Mouse (Mus musculus) MEL (cell line): ENCODE data around the gene Chst3. TPM values are rescaled to one million over a fixed set of nuclear protein-coding genes. Genes with fewer than 3 reads are reported as not detected.

Experiments used
- DNase-seq: peaks from one replicate; pipeline ENCODE4 v3.0.0; 2011; ENCODE audit warnings: low read depth, low spot score
- H3K27ac ChIP-seq: 2 replicates; pipeline ENCODE4 v1.5.1; 2012; ENCODE audit warnings: low read depth, mild to moderate bottlenecking, control low read depth, low read length, moderate library complexity; ENCODE audit not compliant: control insufficient read depth
- H3K27me3 ChIP-seq, 2 experiments: fragments of 150-350 bp in 1 of 2; sonication (generic) in 1 of 2; 2 replicates each; pipeline ENCODE4 v1.6.1; 2012; ENCODE audit warnings: low read length in 2 of 2, mild to moderate bottlenecking in 2 of 2, improper control_type of control experiment in 1 of 2, moderate library complexity in 1 of 2; ENCODE audit not compliant: insufficient read depth in 2 of 2, control insufficient read depth in 1 of 2
- H3K36me3 ChIP-seq, 2 experiments: 2 replicates each; pipeline ENCODE4 v1.6.1; 2012 to 2014; ENCODE audit warnings: low read length in 2 of 2, improper control_type of control experiment in 1 of 2, inconsistent platforms in 1 of 2, mild to moderate bottlenecking in 1 of 2; ENCODE audit not compliant: insufficient read depth in 2 of 2, control insufficient read depth in 1 of 2
- H3K4me1 ChIP-seq, 2 experiments: fragments of 150-350 bp in 1 of 2; sonication (generic) in 1 of 2; 2 replicates each; pipeline ENCODE4 v1.6.1; 2012; ENCODE audit warnings: low read length in 2 of 2, improper control_type of control experiment in 1 of 2, mild to moderate bottlenecking in 1 of 2; ENCODE audit not compliant: insufficient read depth in 2 of 2, control insufficient read depth in 1 of 2
- H3K4me3 ChIP-seq, 2 experiments: fragments of 150-350 bp in 1 of 2; sonication (generic) in 1 of 2; 2 replicates each; pipeline ENCODE4 v1.5.1; 2012; ENCODE audit warnings: low read depth in 2 of 2, low read length in 2 of 2, mild to moderate bottlenecking in 2 of 2, moderate library complexity in 2 of 2, control low read depth in 1 of 2, improper control_type of control experiment in 1 of 2; ENCODE audit not compliant: control insufficient read depth in 1 of 2, insufficient read depth in 1 of 2
- H3K79me2 ChIP-seq: 2 replicates; pipeline ENCODE4 v1.6.1; 2012; ENCODE audit warnings: mild to moderate bottlenecking, low read length, moderate library complexity; ENCODE audit not compliant: control insufficient read depth, poor library complexity, insufficient read depth
- H3K9ac ChIP-seq: 2 replicates; pipeline ENCODE4 v1.6.1; 2012; ENCODE audit warnings: low read depth, mild to moderate bottlenecking, control low read depth, low read length, moderate library complexity; ENCODE audit not compliant: control insufficient read depth, poor library complexity, severe bottlenecking
- H3K9me3 ChIP-seq: fragments of 150-350 bp; sonication (generic); replicated peaks from 2 replicates; pipeline ENCODE4 v1.6.1; 2012; ENCODE audit warnings: mild to moderate bottlenecking, low read length, improper control_type of control experiment, moderate library complexity; ENCODE audit not compliant: insufficient read depth
- BHLHE40 ChIP-seq: IDR thresholded peaks from 2 replicates; pipeline ENCODE4 v1.6.1; 2012; ENCODE audit warnings: low read depth, mild to moderate bottlenecking, inconsistent platforms, low read length, improper control_type of control experiment, borderline replicate concordance
- CHD1 ChIP-seq: IDR thresholded peaks from 2 replicates; pipeline ENCODE4 v1.6.1; 2012; ENCODE audit warnings: low read depth, mild to moderate bottlenecking, inconsistent platforms, low read length, improper control_type of control experiment
- CTCF ChIP-seq, 3 experiments: IDR thresholded peaks in 2 of 3; conservative IDR thresholded peaks in 1 of 3; 2 replicates each; pipeline ENCODE4 v1.5.1; 2011 to 2012; ENCODE audit warnings: low read length in 3 of 3, low read depth in 2 of 3, mild to moderate bottlenecking in 2 of 3, improper control_type of control experiment in 1 of 3, inconsistent platforms in 1 of 3, mixed read lengths in 1 of 3, moderate library complexity in 1 of 3; ENCODE audit not compliant: control insufficient read depth in 1 of 3, insufficient read depth in 1 of 3, poor library complexity in 1 of 3, severe bottlenecking in 1 of 3
- E2F4 ChIP-seq: IDR thresholded peaks from 2 replicates; pipeline ENCODE4 v1.6.1; 2011; ENCODE audit warnings: low read depth, low read length, improper control_type of control experiment, borderline replicate concordance
- ELF1 ChIP-seq: IDR thresholded peaks from 2 replicates; pipeline ENCODE4 v1.6.1; 2014; ENCODE audit warnings: low read depth, mild to moderate bottlenecking, inconsistent platforms, low read length, improper control_type of control experiment, moderate library complexity
- EP300 ChIP-seq, 2 experiments: IDR thresholded peaks; 2 replicates each; pipeline ENCODE4 v1.6.1; 2011; ENCODE audit warnings: improper control_type of control experiment in 2 of 2, low read length in 2 of 2, low read depth in 1 of 2, mild to moderate bottlenecking in 1 of 2
- GATA1 ChIP-seq: IDR thresholded peaks from 2 replicates; pipeline ENCODE4 v1.6.1; 2011; ENCODE audit warnings: low read depth, low read length, improper control_type of control experiment
- HCFC1 ChIP-seq: IDR thresholded peaks from 2 replicates; pipeline ENCODE4 v1.6.1; 2012; ENCODE audit warnings: low read depth, mild to moderate bottlenecking, inconsistent platforms, low read length, improper control_type of control experiment, moderate library complexity
- MAZ ChIP-seq: IDR thresholded peaks from 2 replicates; pipeline ENCODE4 v1.6.1; 2012; ENCODE audit warnings: low read depth, mild to moderate bottlenecking, inconsistent platforms, low read length, improper control_type of control experiment
- MXI1 ChIP-seq: IDR thresholded peaks from 2 replicates; pipeline ENCODE4 v1.6.1; 2011; ENCODE audit warnings: mild to moderate bottlenecking, low read depth, low read length, improper control_type of control experiment
- MYB ChIP-seq: IDR thresholded peaks from 2 replicates; pipeline ENCODE4 v1.6.1; 2011; ENCODE audit warnings: mild to moderate bottlenecking, low read depth, low read length, improper control_type of control experiment
- MYC ChIP-seq: IDR thresholded peaks from 2 replicates; pipeline ENCODE4 v1.6.1; 2011; ENCODE audit warnings: low read depth, mild to moderate bottlenecking, low read length, improper control_type of control experiment, moderate library complexity
- NRF1 ChIP-seq: IDR thresholded peaks from 2 replicates; pipeline ENCODE4 v1.6.1; 2014; ENCODE audit warnings: low read depth, mild to moderate bottlenecking, inconsistent platforms, low read length, improper control_type of control experiment, moderate library complexity; ENCODE audit not compliant: poor library complexity, insufficient read depth, severe bottlenecking
- POLR2AphosphoS5 ChIP-seq: IDR thresholded peaks from 2 replicates; pipeline ENCODE4 v1.6.1; 2012; ENCODE audit warnings: low read depth, borderline replicate concordance, mild to moderate bottlenecking, inconsistent platforms, low read length, moderate library complexity, mixed read lengths
- RAD21 ChIP-seq: IDR thresholded peaks from 2 replicates; pipeline ENCODE4 v1.6.1; 2011; ENCODE audit warnings: mild to moderate bottlenecking, low read depth, low read length, improper control_type of control experiment
- TBP ChIP-seq: IDR thresholded peaks from 2 replicates; pipeline ENCODE4 v1.8.0; 2011; ENCODE audit warnings: low read depth, low read length, improper control_type of control experiment
- polyA plus RNA-seq, 2 experiments: library from polyadenylated mRNA; stranded (reverse) in 1 of 2; unstranded in 1 of 2; fragments of >175 nt in 1 of 2; fragments of >200 nt in 1 of 2; gene quantifications; 2 replicates each; pipeline versions ENCODE4 v1.2.1 to v1.2.4; 2012; ENCODE audit warnings: low replicate concordance in 2 of 2, low read depth in 1 of 2; ENCODE audit not compliant: insufficient read length in 2 of 2, insufficient read depth in 1 of 2, missing spikeins in 1 of 2
- total RNA-seq: library from RNA; depleted of rRNA; stranded (reverse); fragments of 300-350 nt; gene quantifications from 2 replicates; pipeline ENCODE4 v1.2.3, GENCODE M21; 2012

Chst3 gene
- total and polyA plus RNA-seq, 3 experiments: 0.08 TPM; not detected in 2

DNA sequence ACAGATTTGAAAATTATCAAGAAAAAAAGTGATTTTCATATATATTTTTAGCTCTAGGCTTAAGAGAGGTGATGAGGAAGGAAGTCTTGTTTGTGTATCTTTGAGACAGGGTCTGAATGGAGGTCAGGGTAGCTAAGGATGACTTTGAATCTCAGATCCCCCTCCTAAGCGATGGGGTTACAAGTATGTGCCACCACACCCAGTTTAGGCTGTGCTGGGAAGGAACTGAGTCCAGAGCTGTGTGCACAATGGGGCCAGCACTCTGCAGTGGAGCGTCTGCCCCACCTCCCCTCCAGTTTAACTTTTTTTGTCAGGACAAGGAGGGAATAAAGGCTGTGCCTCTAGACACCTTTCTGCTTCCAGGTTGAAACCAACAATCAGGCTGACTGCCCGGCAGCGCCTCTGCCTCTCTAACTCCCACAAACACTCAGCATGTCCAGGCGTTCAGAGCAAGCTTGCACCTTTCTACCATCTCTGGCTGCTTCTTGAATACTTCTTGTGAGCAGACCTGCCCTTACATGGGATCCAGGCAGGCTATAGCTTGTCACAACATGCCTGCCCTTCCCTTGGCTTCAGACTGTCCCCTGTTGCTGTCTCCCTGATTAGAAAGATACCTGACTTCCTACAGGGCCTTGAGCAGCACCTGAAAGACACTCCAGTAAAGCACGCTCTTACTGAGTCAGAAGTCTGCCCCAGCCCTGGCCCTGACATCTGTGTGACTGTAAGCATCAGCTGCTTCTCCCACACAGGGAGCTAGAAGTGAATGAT is 11.4 kb upstream of the Chst3 start:
- H3K9ac ChIP-seq: no peak overlapping the region
- no peak for DNase-seq
- H3K27me3 ChIP-seq: no peaks in the 10 kb centered on the region; a peak in 1 of 4 replicates
- no peak overlapping the region for H3K4me3 ChIP-seq
- H3K9me3 ChIP-seq: no peaks in the 10 kb centered on the region
- TF ChIP-seq CHD1: no peak
- no peak for TF ChIP-seq BHLHE40
- no peak for TF ChIP-seq NRF1
- TF ChIP-seq TBP: no peak
- no peak for TF ChIP-seq GATA1
- TF ChIP-seq E2F4: no peak
- TF ChIP-seq RAD21: no peak
- TF ChIP-seq MYC: no peak
- no peak for TF ChIP-seq POLR2AphosphoS5
- no peak for TF ChIP-seq CTCF (IDR thresholded peaks at IDR 0.05 in 2 of 3, conservative IDR thresholded peaks at IDR 0.05 in 1 of 3; ENCODE audit: control insufficient read depth in 1 of 3, insufficient read depth in 1 of 3, low read depth in 2 of 3, low read length in 3 of 3, poor library complexity in 1 of 3, severe bottlenecking in 1 of 3)
- no peak for TF ChIP-seq HCFC1
- TF ChIP-seq MXI1: no peak
- no peak for TF ChIP-seq MYB
- TF ChIP-seq EP300 (IDR thresholded peaks at IDR 0.05; ENCODE audit: low read depth in 1 of 2, low read length in 2 of 2): no peak
- no peak for TF ChIP-seq ELF1
- no peaks in the 10 kb centered on the region for H3K36me3 ChIP-seq
- H3K79me2 ChIP-seq: no peaks in the 10 kb centered on the region
- H3K27ac ChIP-seq: no peak overlapping the region
- no peaks in the 10 kb centered on the region for H3K4me1 ChIP-seq

GRCm38 (mm10) chr10:60229113-60229512 is 10.1 kb upstream of the Chst3 start:
- Histone ChIP-seq H3K9ac (no peak overlapping the region), H3K27me3 (peaks cover 0 to 2% of the 10 kb centered on the region in 2 experiments; a peak in 2 of 4 replicates), H3K79me2 (no peaks in the 10 kb centered on the region), H3K27ac (no peak overlapping the region), H3K36me3 (no peaks in the 10 kb centered on the region), H3K4me3 (no peak overlapping the region)
- DNase-seq: no peak
- TF ChIP-seq MAZ: no peak
- TF ChIP-seq, all 39 proteins: peak for 0
- Histone ChIP-seq H3K9me3 (no peaks in the 10 kb centered on the region), H3K4me1 (no peaks in the 10 kb centered on the region)
